Mouse (Mus musculus) CH12.LX (cell line): ENCODE measurements around the gene Fbxo22.

Experiments used
- CTCF ChIP-seq, 2 experiments: IDR thresholded peaks in 1 of 2; conservative IDR thresholded peaks in 1 of 2; 2 replicates each; pipeline ENCODE4 v1.5.1; 2011 to 2012; ENCODE audit warnings: low read depth in 2 of 2, low read length in 2 of 2, improper control_type of control experiment in 1 of 2, inconsistent platforms in 1 of 2, mild to moderate bottlenecking in 1 of 2, moderate library complexity in 1 of 2
- EP300 ChIP-seq: IDR thresholded peaks from 2 replicates; pipeline ENCODE4 v1.6.1; 2011; ENCODE audit warnings: low read length, improper control_type of control experiment
- JUND ChIP-seq: conservative IDR thresholded peaks from 2 replicates; pipeline ENCODE4 v1.6.1; 2011; ENCODE audit warnings: low read depth, low read length, improper control_type of control experiment
- KAT2A ChIP-seq: IDR thresholded peaks from 2 replicates; pipeline ENCODE4 v1.6.1; 2012; ENCODE audit warnings: low read length, improper control_type of control experiment, inconsistent platforms; ENCODE audit not compliant: insufficient replicate concordance
- MAX ChIP-seq: IDR thresholded peaks from 2 replicates; pipeline ENCODE4 v1.6.1; 2011; ENCODE audit warnings: low read length, improper control_type of control experiment
- MEF2A ChIP-seq: IDR thresholded peaks from 2 replicates; pipeline ENCODE4 v1.6.1; 2014; ENCODE audit warnings: low read depth, mild to moderate bottlenecking, inconsistent platforms, low read length, improper control_type of control experiment, borderline replicate concordance
- PAX5 ChIP-seq: IDR thresholded peaks from 2 replicates; pipeline ENCODE4 v1.6.1; 2012; ENCODE audit warnings: low read length, inconsistent platforms, mixed read lengths

DNA sequence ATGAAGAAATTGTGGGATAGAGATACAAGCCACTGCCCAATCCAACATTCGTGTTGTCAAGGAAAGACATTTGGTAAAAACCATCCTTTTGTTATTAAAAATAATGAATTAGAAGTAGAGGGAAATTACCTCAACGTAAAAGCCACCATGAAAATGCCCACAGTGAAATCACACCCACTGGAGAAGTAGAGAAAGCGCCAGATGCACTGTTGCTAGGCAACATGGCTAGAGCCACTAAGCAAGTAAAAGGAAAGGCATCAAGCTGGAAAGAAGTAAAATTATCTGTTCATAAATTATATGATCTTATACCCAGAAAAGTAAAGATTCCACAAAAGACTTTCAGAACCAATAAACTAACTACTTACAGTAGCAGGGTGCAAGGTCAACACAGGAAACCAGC, 17.5 kb downstream of the Fbxo22 start:
- no peak for TF ChIP-seq CTCF (conservative IDR thresholded peaks at IDR 0.05 in 1 of 2, IDR thresholded peaks at IDR 0.05 in 1 of 2; ENCODE audit: low read depth in 2 of 2, low read length in 2 of 2)
- no peak for TF ChIP-seq PAX5
- TF ChIP-seq MEF2A = no peak
- no peak for TF ChIP-seq JUND
- no peak for TF ChIP-seq KAT2A
- no peak for TF ChIP-seq EP300
- TF ChIP-seq MAX = no peak
